Mouse (Mus musculus): ENCODE data around the gene Zfp954. TPM values are rescaled to one million over a fixed set of nuclear protein-coding genes. Genes with fewer than 3 reads are reported as not detected.

Gene Zfp954
- polyA plus RNA-seq (2017; shearing (Covaris generic)) = 45.0 TPM

GRCm38 (mm10) chr7:7120921-7121601, at the start of gene Zfp954:
Gene Zfp954 (minus strand): TSS chr7:7121488.

DNA sequence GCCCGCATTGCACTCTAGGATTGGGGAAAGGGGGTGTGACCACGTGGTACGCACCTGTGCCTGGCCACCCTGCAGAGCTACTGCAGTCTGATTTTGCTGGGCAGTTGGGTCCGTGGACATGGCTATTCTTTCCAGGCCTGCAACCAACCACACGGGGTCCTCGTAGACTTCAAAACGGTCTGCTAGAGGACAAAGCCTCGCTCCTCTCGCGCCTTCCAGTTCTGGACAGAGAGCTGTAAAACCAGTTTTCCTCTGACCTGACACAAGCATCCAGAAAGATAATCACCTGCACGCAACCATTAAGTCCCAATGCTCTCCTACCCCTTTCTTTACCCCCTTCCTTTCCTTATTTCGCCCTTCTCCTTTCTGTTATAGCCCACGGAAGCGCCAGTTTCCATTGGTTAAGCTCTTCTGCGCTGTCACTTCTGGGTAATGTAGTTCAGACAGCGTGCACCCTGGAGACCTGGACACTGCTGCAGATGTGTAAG, 15.1 kb upstream of the Zfp954 start, which contains the start of gene Zfp773:
Zfp773 (minus strand) TSS at position 377 of the 488 bp plus-strand sequence.

Other genes with a start within 250 kb of the Zfp954 start
- gene Aurkc, start 126.2 kb downstream of the Zfp954 start, polyA plus RNA-seq (2017; shearing (Covaris generic)) = not detected
- gene Zfp773, start 15.3 kb upstream of the Zfp954 start, polyA plus RNA-seq (2017; shearing (Covaris generic)) = 15.4 TPM
- 5.6 TPM for gene Zfp418, start 49.8 kb upstream of the Zfp954 start, polyA plus RNA-seq (2017; shearing (Covaris generic))
- gene Zfp772, start 88.5 kb upstream of the Zfp954 start, polyA plus RNA-seq (2017; shearing (Covaris generic)) = 5.2 TPM
- gene Vmn2r29, start 125.8 kb upstream of the Zfp954 start, polyA plus RNA-seq (2017; shearing (Covaris generic)) = 1.1 TPM
- 1.8 TPM for gene Gm45844, start 156.8 kb upstream of the Zfp954 start, polyA plus RNA-seq (2017; shearing (Covaris generic))
- gene Clcn4, start 179.4 kb upstream of the Zfp954 start, polyA plus RNA-seq (2017; shearing (Covaris generic)) = 89.9 TPM
- gene Vmn2r30, start 216.1 kb upstream of the Zfp954 start, polyA plus RNA-seq (2017; shearing (Covaris generic)) = not detected